Mouse (Mus musculus) liver, embryonic 14.5 days (tissue): ENCODE data around the gene Slc25a44. TPM values are rescaled to one million over a fixed set of nuclear protein-coding genes. Genes with fewer than 3 reads are reported as not detected.

Experiments used
- ATAC-seq: fragments of 200-750 bp; cut with Nextera tagmentation; 2 replicates; pipeline ENCODE4 v1.8.0; 2017; ENCODE audit warnings: moderate number of reproducible peaks, mild to moderate bottlenecking, moderate library complexity; ENCODE audit not compliant: insufficient read depth
- DNase-seq, 3 experiments: peaks; one replicate each; pipeline ENCODE4 v3.0.0-alpha.2; 2012 to 2013; ENCODE audit warnings: low read depth in 3 of 3, low spot score in 3 of 3
- H3K27ac ChIP-seq: fragments of 300-500 bp; sonication (generic); 2 replicates; pipeline ENCODE4 v1.5.1; 2014; ENCODE audit warnings: moderate library complexity, mild to moderate bottlenecking, control low read depth, inconsistent platforms
- H3K27me3 ChIP-seq: fragments of 300-500 bp; sonication (generic); 2 replicates; pipeline ENCODE4 v1.6.1; 2014; ENCODE audit warnings: mild to moderate bottlenecking, low read length, moderate library complexity; ENCODE audit not compliant: control insufficient read depth, insufficient read depth
- H3K36me3 ChIP-seq: fragments of 300-500 bp; sonication (generic); replicated peaks from 2 replicates; pipeline ENCODE4 v1.6.1; 2014; ENCODE audit warnings: low read depth; ENCODE audit not compliant: control insufficient read depth, insufficient read depth
- H3K4me1 ChIP-seq, 2 experiments: fragments of 200-500 bp in 1 of 2; fragments of 300-500 bp in 1 of 2; sonication (generic) in 1 of 2; replicated peaks; 2 replicates each; pipeline ENCODE4 v1.6.1; 2012 to 2014; ENCODE audit warnings: antibody characterized with exemption in 1 of 2, inconsistent platforms in 1 of 2, low read length in 1 of 2; ENCODE audit not compliant: control insufficient read depth in 2 of 2, insufficient read depth in 2 of 2
- H3K4me2 ChIP-seq: fragments of 300-500 bp; sonication (generic); 2 replicates; pipeline ENCODE4 v1.6.1; 2014; ENCODE audit warnings: low read depth, mild to moderate bottlenecking, control low read depth, moderate library complexity
- H3K4me3 ChIP-seq, 2 experiments: fragments of 200-500 bp in 1 of 2; fragments of 300-500 bp in 1 of 2; sonication (generic) in 1 of 2; 2 replicates each; pipeline ENCODE4 v1.5.1; 2012 to 2014; ENCODE audit warnings: low read depth in 2 of 2, low read length in 2 of 2, mild to moderate bottlenecking in 2 of 2, control low read depth in 1 of 2, inconsistent platforms in 1 of 2, moderate library complexity in 1 of 2; ENCODE audit not compliant: insufficient read depth in 1 of 2
- H3K9ac ChIP-seq: fragments of 300-500 bp; sonication (generic); replicated peaks from 2 replicates; pipeline ENCODE4 v1.6.1; 2014; ENCODE audit warnings: mild to moderate bottlenecking, control low read depth, moderate library complexity
- H3K9me3 ChIP-seq: fragments of 300-500 bp; sonication (generic); 2 replicates; pipeline ENCODE4 v1.6.1; 2016; ENCODE audit warnings: low read length, mixed read lengths; ENCODE audit not compliant: control insufficient read depth
- CTCF ChIP-seq: IDR thresholded peaks from 2 replicates; pipeline ENCODE4 v1.5.1; 2016; ENCODE audit warnings: antibody characterized with exemption, low read depth, control low read depth
- EP300 ChIP-seq: IDR thresholded peaks from 2 replicates; pipeline ENCODE4 v1.6.1; 2016; ENCODE audit warnings: antibody characterized with exemption, low read depth
- WGBS: fragments of 180-500 bp; shearing (Covaris S2); extraction: QIAGEN DNeasy Blood & Tissue Kit; methylation state at CpG from one replicate; pipeline ENCODE4 v1.1.7; 2014; ENCODE audit not compliant: insufficient replicate concordance; 5-methylcytosine and 5-hydroxymethylcytosine counted together
- polyA plus RNA-seq, 2 experiments: library from polyadenylated mRNA; depleted of rRNA in 1 of 2; stranded (reverse) in 1 of 2; unstranded in 1 of 2; fragments of >200 nt; fragmentation: Nextera tagmentation in 1 of 2; extraction: Ambion mirVana in 1 of 2; gene quantifications; 2 replicates each; pipeline versions ENCODE4 v1.2.1 to v1.2.3; 2012 to 2014

Gene Slc25a44
- polyA plus RNA-seq, 2 experiments = 8.8 to 9.9 TPM

DNA sequence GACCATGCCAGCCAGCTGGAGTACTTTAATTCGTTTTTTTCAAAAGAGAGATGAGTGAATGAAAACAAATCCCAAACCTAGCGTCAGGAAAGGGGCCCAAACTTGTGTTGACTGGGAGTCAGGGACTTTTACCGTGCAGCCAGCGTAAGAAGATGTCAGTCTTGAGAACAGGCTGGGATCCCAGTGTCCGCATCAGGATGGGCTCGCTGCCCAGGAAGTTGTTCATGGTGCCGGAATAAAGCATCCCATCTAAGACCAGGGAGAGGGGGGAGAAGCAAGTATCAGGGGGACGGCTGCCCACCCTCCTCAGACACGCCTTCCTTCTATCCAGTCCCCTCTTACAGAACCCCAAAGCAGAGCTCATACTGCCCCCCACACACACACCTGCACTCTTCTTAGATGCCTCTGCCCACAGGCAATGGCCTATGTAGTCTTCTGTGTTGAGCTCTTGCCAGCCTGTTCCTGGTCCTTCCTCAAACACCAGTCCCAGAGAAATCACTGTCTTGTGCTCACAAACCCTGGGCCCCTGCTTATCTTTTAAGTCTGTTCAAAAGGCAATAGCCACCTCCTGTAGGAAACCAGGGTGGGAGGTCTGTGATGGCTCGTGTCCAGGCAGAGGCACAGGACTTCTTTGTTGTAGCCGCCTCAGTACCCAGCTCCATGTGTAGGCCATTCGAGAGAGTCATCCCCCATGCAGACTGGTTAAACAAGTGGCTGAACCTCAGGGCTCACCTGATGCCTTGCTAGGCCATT lies 25.6 kb upstream of the Slc25a44 start:
- H3K9ac ChIP-seq = no peak overlapping the region
- DNase-seq (no peak), ATAC-seq (no peak)
- peaks cover 0 to 10% of the 10 kb centered on the region in 2 experiments; a peak in 1 of 4 replicates for H3K4me1 ChIP-seq
- H3K27ac ChIP-seq = no peak overlapping the region
- H3K9me3 ChIP-seq = no peaks in the 10 kb centered on the region
- TF ChIP-seq EP300 (no peak), CTCF (no peak)
- H3K4me3 ChIP-seq = no peak overlapping the region
- no peak overlapping the region for H3K4me2 ChIP-seq
- no peaks in the 10 kb centered on the region for H3K36me3 ChIP-seq
- H3K27me3 ChIP-seq = peaks cover 6% of the 10 kb centered on the region
- 66% methylated on average over 12 of the region's 12 CpGs for WGBS

DNA sequence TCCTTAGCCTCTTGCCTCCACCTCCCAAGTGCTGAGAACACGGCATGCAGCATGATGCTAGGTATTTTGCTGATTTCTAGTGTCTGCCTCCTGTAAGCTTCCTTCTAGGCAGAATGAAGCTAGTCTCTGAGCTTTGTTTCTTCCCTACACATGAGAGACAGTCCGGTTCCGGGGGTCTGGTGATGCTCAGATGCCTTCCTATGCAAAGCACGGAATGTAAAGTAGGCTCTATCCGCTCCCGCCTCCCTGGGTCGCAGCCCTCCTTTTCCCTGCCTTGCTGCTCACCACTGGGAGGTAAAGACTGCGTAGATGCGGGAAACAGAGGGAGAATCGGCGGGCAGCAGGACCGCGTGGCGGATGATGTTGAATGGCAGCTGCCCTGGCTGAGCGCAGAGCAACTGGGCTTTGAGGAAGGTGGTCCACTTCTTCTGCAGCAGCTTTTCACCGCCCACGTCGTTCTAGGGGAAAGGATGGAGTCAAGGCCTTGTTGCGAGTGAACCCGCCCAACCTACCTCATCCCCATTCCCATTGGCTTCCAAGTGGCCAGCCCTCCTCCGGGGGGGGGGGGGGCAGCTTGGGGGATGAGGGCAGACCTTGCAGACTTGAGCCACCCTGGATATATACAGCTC lies 24.6 kb upstream of the Slc25a44 start:
- 18% methylated on average over 21 of the region's 21 CpGs for WGBS
- H3K9me3 ChIP-seq = no peaks in the 10 kb centered on the region
- peaks cover 6% of the 10 kb centered on the region; the same call in 1 of the 2 replicates for H3K27me3 ChIP-seq
- DNase-seq = no peak
- H3K4me2 ChIP-seq = no peak overlapping the region
- H3K36me3 ChIP-seq = no peaks in the 10 kb centered on the region
- no peak for ATAC-seq
- no peak overlapping the region for H3K4me3 ChIP-seq
- no peak for TF ChIP-seq CTCF
- TF ChIP-seq EP300 = no peak
- H3K4me1 ChIP-seq = peaks cover 0 to 8% of the 10 kb centered on the region in 2 experiments; a peak in 1 of 4 replicates
- no peak overlapping the region for H3K27ac ChIP-seq
- H3K9ac ChIP-seq = no peak overlapping the region

DNA sequence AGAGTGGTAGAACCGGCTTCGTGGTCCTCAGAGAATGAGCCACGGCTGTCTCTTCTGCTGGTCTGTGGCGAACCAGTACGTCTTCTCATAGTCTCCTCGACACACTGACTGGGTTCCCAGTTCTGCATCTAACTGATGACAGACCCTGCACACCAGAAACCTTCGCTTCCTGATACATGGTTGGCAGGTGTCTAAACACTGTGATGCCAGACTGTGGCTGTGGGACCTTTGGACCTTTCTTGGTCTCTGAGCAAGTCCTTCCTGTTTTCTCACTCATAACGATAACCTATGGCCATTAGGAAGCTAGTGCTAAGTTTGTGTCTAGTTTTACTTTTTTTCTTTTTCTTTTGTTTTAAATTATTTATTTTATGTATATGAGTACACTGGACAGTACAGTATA lies 23.5 kb upstream of the Slc25a44 start:
- H3K4me2 ChIP-seq = no peak overlapping the region
- peaks cover 4% of the 10 kb centered on the region; the same call in 1 of the 2 replicates for H3K27me3 ChIP-seq
- DNase-seq (no peak), ATAC-seq (0 out of 2 replicates have a peak, but pooled peaks have one; percentile 6)
- WGBS = 52% methylated on average over 8 of the region's 8 CpGs
- no peaks in the 10 kb centered on the region for H3K9me3 ChIP-seq
- no peak overlapping the region for H3K27ac ChIP-seq
- no peak overlapping the region for H3K9ac ChIP-seq
- no peak overlapping the region for H3K4me3 ChIP-seq
- TF ChIP-seq CTCF = no peak
- no peak for TF ChIP-seq EP300
- peaks cover 0 to 11% of the 10 kb centered on the region in 2 experiments; a peak in 1 of 4 replicates for H3K4me1 ChIP-seq
- no peaks in the 10 kb centered on the region for H3K36me3 ChIP-seq

DNA sequence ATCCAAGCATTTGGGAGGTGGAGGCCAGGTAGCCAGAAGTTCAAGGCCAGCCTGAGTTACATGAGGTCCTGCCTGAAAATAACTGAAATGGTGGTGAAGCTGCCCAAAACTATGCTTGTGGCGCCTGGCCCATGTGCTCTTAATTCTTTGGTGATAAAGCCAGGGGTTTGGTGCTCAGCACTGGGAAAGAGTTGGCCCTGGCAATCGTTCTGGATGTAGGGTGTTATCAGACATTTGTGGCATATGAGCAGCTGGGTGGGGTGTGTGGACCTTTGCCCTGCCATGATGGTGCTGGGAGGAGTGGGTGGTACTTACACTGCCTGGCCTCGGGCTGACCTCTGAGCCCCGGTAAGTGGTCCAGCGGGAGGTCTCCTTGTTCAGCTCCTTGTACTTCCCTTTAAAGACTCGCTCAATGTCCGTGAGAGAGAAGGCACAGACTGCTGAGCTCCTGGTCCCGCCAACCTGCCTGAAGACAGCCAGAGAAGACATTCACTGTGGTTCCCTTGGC lies 22.8 kb upstream of the Slc25a44 start:
- no peak for TF ChIP-seq EP300
- TF ChIP-seq CTCF = no peak
- Histone ChIP-seq H3K4me2 (no peak overlapping the region), H3K27ac (no peak overlapping the region), H3K4me1 (peaks cover 0 to 12% of the 10 kb centered on the region in 2 experiments; a peak in 2 of 4 replicates), H3K4me3 (no peak overlapping the region), H3K36me3 (no peaks in the 10 kb centered on the region), H3K27me3 (peaks cover 3% of the 10 kb centered on the region; the same call in 1 of the 2 replicates), H3K9ac (no peak overlapping the region), H3K9me3 (no peaks in the 10 kb centered on the region)
- WGBS = 45% methylated on average over 8 of the region's 8 CpGs
- no peak for DNase-seq
- ATAC-seq = no peak

DNA sequence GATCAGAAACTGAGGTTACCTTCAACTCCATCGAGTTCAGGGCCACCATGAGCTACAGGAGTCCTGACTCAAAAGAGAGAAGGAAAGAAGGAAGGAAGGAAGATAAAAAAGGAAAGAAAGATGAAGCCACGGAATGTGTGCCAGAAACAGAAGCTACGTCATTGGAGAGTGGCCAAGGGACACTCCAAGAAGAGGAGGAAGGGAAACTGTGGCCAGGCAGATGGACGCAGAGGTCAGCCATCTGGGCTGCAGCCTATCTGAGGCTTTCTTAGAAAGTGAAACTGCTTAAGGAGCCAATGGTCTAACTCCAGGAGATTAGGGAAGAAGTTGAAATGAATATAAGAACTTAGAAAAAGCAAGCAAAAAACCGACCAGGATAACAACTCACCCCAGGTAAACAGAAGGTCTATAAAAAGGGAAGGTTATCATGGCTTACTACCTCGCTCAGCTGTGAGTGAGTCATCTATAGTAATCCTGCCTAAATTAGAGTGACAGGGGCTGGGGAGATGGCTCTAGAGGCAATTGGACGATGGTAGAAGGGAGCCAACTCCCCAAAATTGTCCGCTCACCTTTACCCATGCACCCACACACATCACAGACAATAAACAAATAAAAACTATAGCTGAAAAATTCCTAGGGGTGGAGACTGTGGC lies 21.7 kb upstream of the Slc25a44 start:
- H3K27ac ChIP-seq = no peak overlapping the region
- no peak overlapping the region for H3K4me2 ChIP-seq
- peaks cover 3% of the 10 kb centered on the region; the same call in 1 of the 2 replicates for H3K27me3 ChIP-seq
- WGBS = 34% methylated on average over 8 of the region's 8 CpGs
- no peak for DNase-seq
- no peak for ATAC-seq
- H3K9ac ChIP-seq = no peak overlapping the region
- H3K4me3 ChIP-seq = no peak overlapping the region
- no peaks in the 10 kb centered on the region for H3K36me3 ChIP-seq
- TF ChIP-seq CTCF (no peak), EP300 (no peak)
- H3K9me3 ChIP-seq = no peaks in the 10 kb centered on the region
- peaks cover 0 to 14% of the 10 kb centered on the region in 2 experiments; a peak in 2 of 4 replicates for H3K4me1 ChIP-seq
